Mouse (Mus musculus): ENCODE results near the gene Epsti1. TPM values are rescaled to one million over a fixed set of nuclear protein-coding genes. Genes with fewer than 3 reads are reported as not detected.

Gene Epsti1
- 35.3 and 49.6 TPM in 2 replicates for polyA plus RNA-seq (2012; rRNA removed)

DNA sequence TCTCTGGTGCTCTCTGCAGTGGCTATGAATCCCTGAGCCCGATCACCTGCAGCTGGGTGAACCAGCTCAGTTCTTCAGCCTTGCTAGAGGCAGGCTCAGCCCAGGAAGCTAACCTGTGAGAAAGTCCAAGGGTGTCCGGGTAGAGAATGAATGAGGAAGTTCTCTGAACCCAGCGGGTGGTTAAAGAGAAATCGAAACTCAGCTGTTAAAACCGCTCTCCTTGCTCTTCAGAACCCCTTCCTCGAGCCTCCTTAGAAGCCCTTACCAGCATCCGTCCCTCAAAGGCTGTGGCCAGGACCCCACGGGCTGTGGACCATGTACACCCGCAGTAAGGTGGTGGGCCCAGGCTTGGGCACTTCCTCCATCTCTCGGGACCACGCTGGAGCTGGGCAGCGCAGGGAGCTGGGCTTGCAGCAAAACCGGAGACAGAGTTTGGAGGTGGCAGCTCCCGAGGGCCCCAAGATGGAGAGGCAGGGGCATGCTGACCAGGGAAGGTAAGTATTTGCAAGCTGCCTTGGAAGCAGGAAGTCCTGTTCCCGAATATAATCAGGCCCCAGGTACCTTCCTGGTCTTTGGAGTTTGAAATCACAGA, at the start of gene Epsti1:
Gene Epsti1 (plus strand): TSS at position 69 of the 592 bp plus-strand sequence.
- H3K4me1 ChIP-seq (ENCODE audit: control insufficient read depth, insufficient read depth, insufficient read length), result peaks cover 12% of the 10 kb centered on the region
- H3K4me3 ChIP-seq (ENCODE audit: extremely low read depth, insufficient read depth, insufficient read length), result peak within 1 kb of the TSS; percentile 97
- 6% methylated on average over 15 of the region's 15 CpGs for WGBS
- DNase-seq (ENCODE audit: low read depth in 1 of 2, low spot score in 2 of 2), result peak; percentile 51 to 56
- no peaks in the 10 kb centered on the region for H3K27me3 ChIP-seq (ENCODE audit: control insufficient read depth, insufficient read depth, low read length)
- H3K27ac ChIP-seq (ENCODE audit: insufficient read depth, low read length), result peak within 1 kb of the TSS; percentile 97
- H3K36me3 ChIP-seq (ENCODE audit: control insufficient read depth, insufficient read depth, low read length), result no peaks in the 10 kb centered on the region
- TF ChIP-seq POLR2A (IDR thresholded peaks at IDR 0.05; ENCODE audit: low read depth, low read length), result peak; percentile 5; the same call in 1 of the 2 replicates
- TF ChIP-seq CTCF (IDR thresholded peaks at IDR 0.05; ENCODE audit: extremely low read depth, insufficient read depth, insufficient read length, insufficient replicate concordance), result no peak

DNA sequence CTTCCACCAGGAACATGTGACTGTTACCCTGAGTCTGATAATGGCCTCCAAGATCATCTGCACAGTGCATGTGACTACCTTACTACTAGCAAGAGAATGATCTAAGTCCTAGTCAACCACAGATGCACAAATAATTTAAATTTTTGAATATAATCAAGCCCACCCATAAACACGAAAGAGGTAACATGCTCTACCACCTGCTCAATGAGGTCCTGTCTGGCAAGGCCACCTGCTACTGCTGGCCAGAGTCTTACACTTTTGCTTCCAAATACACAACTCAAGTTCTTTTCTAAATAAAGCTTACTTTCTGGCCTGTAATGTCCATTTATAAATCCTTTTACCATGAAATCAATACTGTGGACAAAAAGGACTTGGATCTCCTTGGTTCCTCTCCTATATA, 44.1 kb upstream of the Epsti1 start:
- Histone ChIP-seq H3K4me3 (ENCODE audit: extremely low read depth, insufficient read depth, insufficient read length) (no peak overlapping the region), H3K27ac (ENCODE audit: insufficient read depth, low read length) (peak overlapping the region; percentile 8; the same call in 1 of the 2 replicates), H3K27me3 (ENCODE audit: control insufficient read depth, insufficient read depth, low read length) (no peaks in the 10 kb centered on the region), H3K36me3 (ENCODE audit: control insufficient read depth, insufficient read depth, low read length) (peaks cover 2% of the 10 kb centered on the region), H3K4me1 (ENCODE audit: control insufficient read depth, insufficient read depth, insufficient read length) (peaks cover 8% of the 10 kb centered on the region)
- DNase-seq (ENCODE audit: low read depth in 1 of 2, low spot score in 2 of 2), result no peak
- no peak for TF ChIP-seq POLR2A (IDR thresholded peaks at IDR 0.05; ENCODE audit: low read depth, low read length)
- no peak for TF ChIP-seq CTCF (IDR thresholded peaks at IDR 0.05; ENCODE audit: extremely low read depth, insufficient read depth, insufficient read length, insufficient replicate concordance)
- WGBS, result 75% methylated on average over 1 of the region's 1 CpGs

DNA sequence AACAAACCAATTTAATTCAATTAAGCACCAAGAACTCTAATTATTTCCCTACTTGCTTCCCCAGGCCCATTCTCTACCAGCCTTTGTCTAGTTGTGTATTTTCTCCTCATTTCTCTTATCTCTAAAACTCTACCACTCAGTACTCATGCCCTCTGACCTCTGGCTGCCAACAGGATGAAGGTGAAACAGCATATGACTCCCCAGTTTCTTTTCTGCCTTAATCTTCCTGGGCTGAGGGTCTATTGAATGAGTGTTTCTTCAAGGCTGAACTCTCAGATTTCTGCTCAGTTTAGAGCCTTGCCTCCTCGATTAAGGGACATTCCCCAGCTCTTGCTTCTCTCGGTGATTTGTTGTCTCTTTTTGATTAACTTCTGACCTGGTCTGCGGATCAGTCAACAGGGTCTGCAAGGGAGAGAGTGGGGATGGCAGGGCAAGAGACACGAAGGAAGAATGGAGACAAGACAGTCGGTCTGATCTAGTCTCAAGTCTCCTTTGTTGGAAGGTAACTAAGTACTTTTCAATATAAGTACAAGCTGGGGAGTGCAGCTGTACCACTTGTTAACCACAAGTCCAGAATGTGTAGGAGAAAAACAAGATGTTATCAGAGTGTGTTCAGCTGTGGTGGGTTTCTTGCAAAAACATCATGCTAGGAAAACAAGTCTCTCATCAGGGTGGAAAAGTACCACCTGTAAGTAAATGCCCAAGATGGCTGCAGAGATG, 43.0 kb upstream of the Epsti1 start:
- WGBS, result 62% methylated on average over 5 of the region's 5 CpGs
- no peak for TF ChIP-seq CTCF (IDR thresholded peaks at IDR 0.05; ENCODE audit: extremely low read depth, insufficient read depth, insufficient read length, insufficient replicate concordance)
- no peak for TF ChIP-seq POLR2A (IDR thresholded peaks at IDR 0.05; ENCODE audit: low read depth, low read length)
- DNase-seq (ENCODE audit: low read depth in 1 of 2, low spot score in 2 of 2), result no peak
- H3K4me1 ChIP-seq (ENCODE audit: control insufficient read depth, insufficient read depth, insufficient read length), result peaks cover 8% of the 10 kb centered on the region
- peaks cover 1% of the 10 kb centered on the region for H3K36me3 ChIP-seq (ENCODE audit: control insufficient read depth, insufficient read depth, low read length)
- peak overlapping the region; percentile 70 for H3K27ac ChIP-seq (ENCODE audit: insufficient read depth, low read length)
- H3K4me3 ChIP-seq (ENCODE audit: extremely low read depth, insufficient read depth, insufficient read length), result no peak overlapping the region
- H3K27me3 ChIP-seq (ENCODE audit: control insufficient read depth, insufficient read depth, low read length), result no peaks in the 10 kb centered on the region

DNA sequence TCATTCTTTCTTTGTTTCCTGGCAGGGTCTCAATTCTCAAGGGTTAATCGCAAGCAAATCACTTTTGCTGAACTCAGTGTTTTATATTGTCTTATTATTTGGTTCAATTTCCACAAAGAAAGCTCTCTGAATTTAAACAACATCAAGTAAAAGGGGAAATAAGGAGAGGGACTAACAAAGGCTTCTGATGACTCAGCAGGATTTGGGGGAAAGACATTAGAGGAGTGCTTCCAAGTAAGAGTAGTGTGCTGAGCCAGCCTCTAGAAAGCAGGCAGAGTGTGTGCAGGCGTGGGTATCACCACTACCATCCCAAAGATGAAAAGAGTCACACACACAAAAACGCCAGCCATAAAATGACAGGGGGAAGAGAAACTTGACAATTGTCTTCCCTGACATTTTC, 40.0 kb upstream of the Epsti1 start:
- Histone ChIP-seq H3K4me3 (ENCODE audit: extremely low read depth, insufficient read depth, insufficient read length) (no peak overlapping the region), H3K27me3 (ENCODE audit: control insufficient read depth, insufficient read depth, low read length) (no peaks in the 10 kb centered on the region), H3K27ac (ENCODE audit: insufficient read depth, low read length) (0 out of 2 replicates have a peak overlapping the region, but pooled peaks have one; percentile 3), H3K4me1 (ENCODE audit: control insufficient read depth, insufficient read depth, insufficient read length) (peaks cover 12% of the 10 kb centered on the region), H3K36me3 (ENCODE audit: control insufficient read depth, insufficient read depth, low read length) (no peaks in the 10 kb centered on the region)
- DNase-seq (ENCODE audit: low read depth in 1 of 2, low spot score in 2 of 2), result no peak
- WGBS, result 67% methylated on average over 3 of the region's 3 CpGs
- TF ChIP-seq POLR2A (IDR thresholded peaks at IDR 0.05; ENCODE audit: low read depth, low read length) (no peak), CTCF (IDR thresholded peaks at IDR 0.05; ENCODE audit: extremely low read depth, insufficient read depth, insufficient read length, insufficient replicate concordance) (no peak)

DNA sequence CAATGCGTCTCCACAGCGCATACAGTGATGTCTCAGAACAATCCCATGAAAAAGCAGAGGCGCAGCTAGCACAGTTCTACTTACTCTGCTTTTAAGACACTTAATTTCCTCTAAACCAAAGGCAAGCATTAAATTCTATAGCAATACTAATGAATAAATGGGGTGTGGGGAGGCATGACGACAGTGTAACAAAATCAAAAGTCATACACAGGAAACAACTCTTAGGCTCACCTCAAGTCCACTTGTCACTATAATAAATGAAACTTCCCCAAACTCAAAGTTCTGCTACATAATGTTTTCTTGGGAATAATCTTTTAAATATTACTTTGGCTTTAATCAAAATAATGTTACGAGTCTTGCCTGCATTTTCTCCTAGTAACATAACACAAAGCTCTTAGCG, 39.5 kb upstream of the Epsti1 start:
- TF ChIP-seq CTCF (IDR thresholded peaks at IDR 0.05; ENCODE audit: extremely low read depth, insufficient read depth, insufficient read length, insufficient replicate concordance), result no peak
- no peak for TF ChIP-seq POLR2A (IDR thresholded peaks at IDR 0.05; ENCODE audit: low read depth, low read length)
- no peak for DNase-seq (ENCODE audit: low read depth in 1 of 2, low spot score in 2 of 2)
- 76% methylated on average over 6 of the region's 6 CpGs for WGBS
- H3K27ac ChIP-seq (ENCODE audit: insufficient read depth, low read length), result 0 out of 2 replicates have a peak overlapping the region, but pooled peaks have one; percentile 3
- H3K4me1 ChIP-seq (ENCODE audit: control insufficient read depth, insufficient read depth, insufficient read length), result peaks cover 12% of the 10 kb centered on the region
- no peaks in the 10 kb centered on the region for H3K27me3 ChIP-seq (ENCODE audit: control insufficient read depth, insufficient read depth, low read length)
- no peaks in the 10 kb centered on the region for H3K36me3 ChIP-seq (ENCODE audit: control insufficient read depth, insufficient read depth, low read length)
- H3K4me3 ChIP-seq (ENCODE audit: extremely low read depth, insufficient read depth, insufficient read length), result no peak overlapping the region

DNA sequence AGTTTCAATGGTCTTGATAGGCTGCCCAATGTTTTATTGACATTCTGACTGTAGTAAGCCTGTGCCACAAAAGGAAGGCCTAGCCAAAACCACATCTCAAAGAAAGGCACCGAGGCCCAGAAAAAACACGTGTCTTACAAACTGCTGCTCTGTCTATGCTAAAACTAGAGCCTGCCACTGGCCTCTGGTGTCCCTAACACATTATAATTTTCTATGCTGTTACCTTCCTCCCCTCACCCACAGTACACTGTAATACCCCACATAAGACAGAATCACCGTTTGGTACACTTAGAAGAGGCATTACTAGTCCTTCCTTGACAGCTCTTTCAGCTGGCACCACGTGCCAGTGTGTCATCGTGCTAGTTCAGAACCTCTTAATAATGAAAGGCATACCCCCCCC, 36.4 kb upstream of the Epsti1 start:
- Histone ChIP-seq H3K4me3 (ENCODE audit: extremely low read depth, insufficient read depth, insufficient read length) (no peak overlapping the region), H3K27ac (ENCODE audit: insufficient read depth, low read length) (peak overlapping the region; percentile 51; the same call in 1 of the 2 replicates), H3K27me3 (ENCODE audit: control insufficient read depth, insufficient read depth, low read length) (no peaks in the 10 kb centered on the region), H3K4me1 (ENCODE audit: control insufficient read depth, insufficient read depth, insufficient read length) (peaks cover 15% of the 10 kb centered on the region; the same call in 1 of the 2 replicates), H3K36me3 (ENCODE audit: control insufficient read depth, insufficient read depth, low read length) (no peaks in the 10 kb centered on the region)
- WGBS, result 56% methylated on average over 5 of the region's 5 CpGs
- TF ChIP-seq CTCF (IDR thresholded peaks at IDR 0.05; ENCODE audit: extremely low read depth, insufficient read depth, insufficient read length, insufficient replicate concordance), result no peak
- no peak for TF ChIP-seq POLR2A (IDR thresholded peaks at IDR 0.05; ENCODE audit: low read depth, low read length)
- DNase-seq (ENCODE audit: low read depth in 1 of 2, low spot score in 2 of 2), result no peak
